Comparison of ENCODE assay signal across 17 mouse cellular contexts in genomic region chr16:33428327-33428726, GRCm38 (mm10). TPM values are rescaled to one million over a fixed set of nuclear protein-coding genes. Genes with fewer than 3 reads are reported as not detected.
DNase-seq lines count a peak whose midpoint lies in the region; ATAC-seq and TF ChIP-seq lines count a peak whose summit lies in the region.
"Had no signal": no experiment of that assay in that cellular context is flagged by ENCODE, and none has a peak within 500 bp of the region (broad histone marks: within the 10 kb centered on the region; RNA-seq: fewer than 3 reads in every experiment).

No protein-coding gene starts in this region.

- H3K27ac ChIP-seq in forebrain, postnatal 0 days (ENCODE audit: low read depth, low read length) = 0 out of 2 replicates have a peak overlapping the region, but pooled peaks have one; percentile 21
- peak overlapping the region; percentile 62 for H3K27ac ChIP-seq in midbrain, embryonic 12.5 days (replicated peaks)
- H3K27ac ChIP-seq: embryonic facial prominence, embryonic 13.5 days; intestine, embryonic 15.5 days; kidney, embryonic 15.5 days; limb, embryonic 15.5 days had no signal

- peak; percentile 85 for DNase-seq in ES-CJ7 (ENCODE audit: low read depth, low spot score)
- peak; percentile 95 for DNase-seq in R1 (ENCODE audit: low read depth, low spot score)
- DNase-seq in forebrain, postnatal 0 days = no peak
- no peak for DNase-seq in right cerebral cortex, postnatal 14 days
- DNase-seq in heart, postnatal 10 days = no peak
- DNase-seq in thymus, postnatal 4 days = no peak
- DNase-seq: heart, postnatal 14 days; liver, postnatal 0 days; lung, postnatal 36 days; thymus, adult 18-20 months had no signal

- H3K27me3 ChIP-seq in forebrain, postnatal 0 days (ENCODE audit: insufficient read depth, low read length) = no peaks in the 10 kb centered on the region
- no peaks in the 10 kb centered on the region for H3K27me3 ChIP-seq in midbrain, embryonic 12.5 days
- H3K27me3 ChIP-seq: embryonic facial prominence, embryonic 13.5 days; intestine, embryonic 15.5 days; kidney, embryonic 15.5 days; limb, embryonic 15.5 days had no signal

- intact Hi-C loops in heart, postnatal 10 days (cut with DNase I) = no loop called here

- H3K4me2 ChIP-seq in forebrain, postnatal 0 days (ENCODE audit: low read depth) = no peak overlapping the region
- H3K4me2 ChIP-seq in midbrain, embryonic 12.5 days (replicated peaks) = no peak overlapping the region
- H3K4me2 ChIP-seq: embryonic facial prominence, embryonic 13.5 days; intestine, embryonic 15.5 days; kidney, embryonic 15.5 days; limb, embryonic 15.5 days had no signal

- TF ChIP-seq CTCF in forebrain, postnatal 0 days (IDR thresholded peaks at IDR 0.05; ENCODE audit: low read depth) = no peak

- H3K36me3 ChIP-seq in forebrain, postnatal 0 days (ENCODE audit: insufficient read depth) = peaks cover 8% of the 10 kb centered on the region
- H3K36me3 ChIP-seq in midbrain, embryonic 12.5 days = peaks cover 23% of the 10 kb centered on the region

- WGBS in forebrain, postnatal 0 days = 15% methylated on average over 3 of the region's 3 CpGs
- WGBS in midbrain, embryonic 12.5 days = 28% methylated on average over 3 of the region's 3 CpGs

- H3K4me3 ChIP-seq in forebrain, postnatal 0 days (ENCODE audit: low read depth, low read length) = no peak overlapping the region
- no peak overlapping the region for H3K4me3 ChIP-seq in midbrain, embryonic 12.5 days
- H3K4me3 ChIP-seq: embryonic facial prominence, embryonic 13.5 days; intestine, embryonic 15.5 days; kidney, embryonic 15.5 days; limb, embryonic 15.5 days; myocyte had no signal

- no peak overlapping the region for H3K9ac ChIP-seq in forebrain, postnatal 0 days
- H3K9ac ChIP-seq in midbrain, embryonic 12.5 days (replicated peaks) = 0 out of 2 replicates have a peak overlapping the region, but pooled peaks have one; percentile 7
- H3K9ac ChIP-seq: embryonic facial prominence, embryonic 13.5 days; intestine, embryonic 15.5 days; kidney, embryonic 15.5 days; limb, embryonic 15.5 days; liver, postnatal 0 days had no signal

- H3K9me3 ChIP-seq in forebrain, postnatal 0 days (ENCODE audit: low read length) = no peaks in the 10 kb centered on the region
- no peaks in the 10 kb centered on the region for H3K9me3 ChIP-seq in midbrain, embryonic 12.5 days
- H3K9me3 ChIP-seq: embryonic facial prominence, embryonic 13.5 days; intestine, embryonic 15.5 days; kidney, embryonic 15.5 days; limb, embryonic 15.5 days had no signal

- no peak for ATAC-seq in forebrain, postnatal 0 days
- ATAC-seq in midbrain, embryonic 12.5 days (ENCODE audit: low FRiP score, low read depth) = 0 out of 2 replicates have a peak, but pooled peaks have one; percentile 54
- ATAC-seq: CD4-positive, CD25-positive, alpha-beta regulatory T cell, adult 4 months; intestine, embryonic 15.5 days; liver, postnatal 0 days had no signal

- H3K4me1 ChIP-seq in forebrain, postnatal 0 days (ENCODE audit: insufficient read depth) = no peaks in the 10 kb centered on the region
- peaks cover 16% of the 10 kb centered on the region for H3K4me1 ChIP-seq in midbrain, embryonic 12.5 days
- H3K4me1 ChIP-seq: embryonic facial prominence, embryonic 13.5 days; intestine, embryonic 15.5 days; kidney, embryonic 15.5 days; limb, embryonic 15.5 days had no signal

RNA-seq across cellular contexts. Expression of gene Zfp148, which starts 47.7 kb away (rescaled TPM):
- 38.3 and 54.0 TPM in 2 replicates for total RNA-seq in forebrain, postnatal 0 days (2014; rRNA removed)
- polyA plus RNA-seq in forebrain, postnatal 0 days (2015; fragmentation: Nextera tagmentation; extraction: Ambion mirVana) = 44.4 and 59.2 TPM in 2 replicates
- 58.1 and 60.9 TPM in 2 replicates for polyA plus RNA-seq in midbrain, embryonic 12.5 days (2016; fragmentation: Nextera tagmentation; extraction: Ambion mirVana)
- 10 to 100 TPM; 50.3 to 51.4 TPM for total RNA-seq in heart, postnatal 10 days (2021)

Comparison
In these comparisons a context has a peak if more than half of its experiments do, and no peak if none do; other contexts are left out.
1. DNase-seq: peak in ES-CJ7 (single experiment) and R1 (single experiment); none in forebrain, postnatal 0 days (single experiment), right cerebral cortex, postnatal 14 days (single experiment), heart, postnatal 10 days (0 of 2) and thymus, postnatal 4 days (single experiment).